Mouse (Mus musculus): ENCODE results near the gene Ubr7. TPM values are rescaled to one million over a fixed set of nuclear protein-coding genes. Genes with fewer than 3 reads are reported as not detected.

Gene Ubr7
- total RNA-seq, 1 experiment from 2014 or later: 32.4 TPM

DNA sequence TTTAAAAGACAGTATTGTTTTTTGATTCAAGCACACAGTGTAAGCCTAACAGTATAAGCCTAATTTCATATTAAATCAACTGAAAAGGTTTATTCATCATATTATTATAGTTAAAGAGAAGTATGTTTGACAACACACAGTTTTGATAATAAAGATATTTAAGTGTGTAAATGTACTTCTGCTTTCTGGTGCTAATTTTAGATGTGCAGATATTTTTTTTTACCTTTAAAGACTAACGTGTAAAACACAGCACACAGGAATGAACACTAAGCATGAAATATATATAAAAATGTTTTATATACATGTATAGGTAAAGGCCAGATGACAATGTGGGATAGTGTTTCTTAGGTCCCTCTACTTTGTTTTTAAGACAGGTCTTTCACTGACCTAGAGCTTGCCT, 69.4 kb downstream of the Ubr7 start:
- no peak for DNase-seq

Other genes starting within 250 kb of the Ubr7 start
- 1,531 and 1,561 TPM in 2 replicates for gene Chga, start 203.0 kb upstream of the Ubr7 start, total RNA-seq (2021)
- gene Itpk1, start 53.0 kb upstream of the Ubr7 start, total RNA-seq (2021): 72.0 and 79.8 TPM in 2 replicates
- 9.3 and 9.6 TPM in 2 replicates for gene Moap1, start 14.3 kb upstream of the Ubr7 start, total RNA-seq (2021)
- gene Tmem251, start 14.2 kb upstream of the Ubr7 start, total RNA-seq (2021): 5.7 TPM in 2 replicates
- not detected in 2 replicates for gene Gm28051, start 202 bp upstream of the Ubr7 start, total RNA-seq (2021)
- 15.6 and 16.9 TPM in 2 replicates for gene Gon7, start 164 bp upstream of the Ubr7 start, total RNA-seq (2021)
- gene Gm20604, start 705 bp downstream of the Ubr7 start, total RNA-seq (2021): 6.6 and 7.0 TPM in 2 replicates
- 42.5 and 44.4 TPM in 2 replicates for gene Btbd7, start 120.5 kb downstream of the Ubr7 start, total RNA-seq (2021)
- gene Cox8c, start 141.3 kb downstream of the Ubr7 start, total RNA-seq (2021): not detected in 2 replicates
- 6.1 and 6.2 TPM in 2 replicates for gene Unc79, start 190.9 kb downstream of the Ubr7 start, total RNA-seq (2021)

Data from adrenal gland, postnatal 14 days (tissue).